Mouse (Mus musculus): ENCODE measurements around the gene Naaladl2.

DNA sequence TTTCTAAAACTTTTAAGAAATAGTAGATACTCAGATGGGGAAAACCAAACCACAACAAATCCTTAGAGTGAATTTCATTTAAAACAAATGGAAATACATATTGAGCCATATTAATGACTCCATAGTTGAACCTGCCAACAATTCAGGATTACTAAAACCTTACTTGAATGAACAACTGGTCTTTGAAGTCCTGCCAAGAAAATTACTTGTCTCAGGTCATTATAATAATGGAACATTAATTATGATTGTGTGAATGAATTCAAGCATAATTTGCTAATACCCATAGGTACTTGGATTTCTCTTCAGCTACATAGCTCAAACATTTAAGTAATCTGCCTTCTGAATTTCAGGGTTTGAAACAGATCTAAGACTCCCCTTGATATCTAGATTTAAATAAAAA is 980.1 kb downstream of the Naaladl2 start:
- TF ChIP-seq CTCF (IDR thresholded peaks at IDR 0.05; ENCODE audit: low read depth, low read length) (no peak), POLR2A (IDR thresholded peaks at IDR 0.05; ENCODE audit: borderline replicate concordance, low read depth, low read length) (no peak)

Data from bone marrow macrophage, adult 2 months (primary cell).